Mouse (Mus musculus) hematopoietic stem cell, adult 5-6 weeks (primary cell): ENCODE data around the gene Bcas1. TPM values are rescaled to one million over a fixed set of nuclear protein-coding genes. Genes with fewer than 3 reads are reported as not detected.

Experiments used
- ATAC-seq, 2 experiments: fragments of 125-278 bp in 1 of 2; replicated peaks in 1 of 2; 2 replicates each; pipeline ENCODE4 v1.8.0; 2016 to 2017; ENCODE audit warnings: inconsistent platforms in 2 of 2, mild to moderate bottlenecking in 2 of 2, moderate number of reproducible peaks in 2 of 2, low read depth in 1 of 2, moderate TSS enrichment in 1 of 2; ENCODE audit not compliant: low FRiP score in 2 of 2, poor library complexity in 2 of 2, severe bottlenecking in 2 of 2, insufficient read depth in 1 of 2, low TSS enrichment in 1 of 2
- total RNA-seq: library from RNA; stranded (forward); fragments of 172-1452, 232-1000 nt; gene quantifications from 2 replicates; pipeline ENCODE4 v1.2.3, GENCODE M21; 2017

The Bcas1 gene
- total RNA-seq, 1 experiment from 2014 or later, result not detected

DNA sequence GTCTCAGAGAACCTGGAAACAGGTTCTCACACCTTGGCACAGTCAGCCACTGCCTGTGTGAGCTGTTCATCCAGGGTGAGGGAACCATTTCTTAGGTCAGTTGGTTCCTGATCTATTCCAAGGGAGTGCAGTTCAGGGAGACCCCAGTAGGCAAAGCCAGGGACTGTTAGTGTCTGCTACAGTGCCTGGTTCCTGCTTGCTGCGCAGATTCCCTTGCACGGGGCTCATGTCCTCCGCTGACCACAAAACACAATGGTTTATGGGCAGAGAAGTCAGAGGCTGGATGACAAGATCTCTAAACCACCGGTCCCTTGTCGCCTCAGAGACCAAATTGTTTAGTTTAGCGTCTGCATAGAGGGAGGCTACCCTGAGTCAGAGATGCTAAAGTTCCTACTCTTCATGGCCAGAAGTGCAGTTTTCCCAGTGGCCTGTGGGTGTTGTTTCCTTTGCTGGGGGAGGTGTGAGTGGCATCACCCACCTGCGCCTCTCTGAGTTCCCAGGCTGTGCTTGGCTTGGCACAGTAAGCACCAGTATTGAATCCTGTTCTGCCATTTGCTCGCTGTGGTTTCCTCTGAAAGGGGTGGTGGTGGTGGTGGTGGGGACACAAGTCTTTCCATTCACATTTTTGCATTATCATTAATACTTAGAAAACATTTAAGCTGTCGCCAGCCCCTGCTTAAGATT, 120.9 kb downstream of the Bcas1 start:
- ATAC-seq, result peak; percentile 66 to 69

DNA sequence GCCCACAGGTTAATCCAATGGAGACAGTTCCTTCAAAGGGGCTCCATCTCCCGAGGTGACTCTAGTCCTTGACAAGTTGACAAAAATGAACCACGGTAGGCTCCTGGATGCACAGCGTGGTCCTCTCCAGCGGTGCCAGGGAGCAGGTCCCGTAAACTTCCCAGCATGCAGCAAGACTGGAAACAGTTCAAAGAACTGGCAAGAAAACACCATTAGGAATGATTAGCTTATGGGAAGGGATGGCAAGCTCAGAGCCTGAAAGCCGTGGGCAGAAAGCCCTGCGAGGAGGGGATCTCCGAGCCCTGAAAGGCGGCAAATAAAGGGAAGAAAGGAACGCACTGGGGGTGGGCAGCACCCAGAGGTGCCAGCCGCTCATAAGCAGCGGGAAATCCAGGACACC, 122.9 kb downstream of the Bcas1 start:
- ATAC-seq, result no peak

DNA sequence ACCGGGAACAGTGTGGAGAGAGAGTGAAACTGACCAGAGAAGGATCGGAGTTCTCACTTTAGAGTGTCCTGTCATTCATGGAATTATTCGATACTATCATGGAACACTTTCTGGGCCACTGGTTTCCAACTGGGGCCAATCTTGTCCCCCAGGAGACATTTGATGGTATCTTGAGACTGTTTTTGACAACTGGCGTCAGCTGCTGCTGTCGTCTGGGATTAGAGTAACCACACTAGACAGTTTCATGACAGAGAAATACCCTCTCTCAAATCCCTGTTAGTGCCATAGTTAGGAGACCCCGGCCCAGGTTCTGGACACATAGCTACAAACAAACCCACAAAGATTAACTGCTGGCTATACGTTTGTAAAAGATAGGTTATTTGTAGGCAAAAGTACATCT, 124.0 kb downstream of the Bcas1 start:
- ATAC-seq, result no peak

DNA sequence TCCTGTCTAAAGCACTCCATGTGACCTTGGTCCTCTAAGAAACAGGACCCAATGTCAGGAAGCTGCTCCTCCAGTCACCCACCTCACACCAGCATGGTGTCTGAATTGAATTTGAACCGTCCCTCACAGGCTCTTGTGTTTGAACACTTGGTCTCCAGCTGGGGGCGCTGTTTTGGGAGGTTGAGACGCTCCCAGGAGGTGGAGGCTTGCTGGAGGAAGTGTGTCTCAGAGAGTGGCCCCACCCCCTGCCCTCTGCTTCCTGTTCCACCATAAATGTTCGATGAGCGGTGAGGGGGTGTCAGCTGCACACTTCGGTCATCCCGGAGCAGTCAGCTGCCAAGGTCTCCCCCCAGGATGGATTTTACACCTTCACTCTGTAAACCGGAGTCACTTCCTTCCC, 124.8 kb downstream of the Bcas1 start:
- ATAC-seq, result peak; percentile 17 to 29; a peak in 1 of 4 replicates

Other genes starting within 250 kb of the Bcas1 start
- gene Pfdn4, start 68.6 kb upstream of the Bcas1 start, total RNA-seq, result 52.9 and 58.7 TPM in 2 replicates
- gene Cyp24a1, start 69.3 kb upstream of the Bcas1 start, total RNA-seq, result 0.44 TPM in 1 of 2 replicates, not detected in the other
- not detected in 2 replicates for gene 4930470P17Rik, start 174.2 kb upstream of the Bcas1 start, total RNA-seq